Mouse (Mus musculus): ENCODE data around the gene Cic. TPM values are rescaled to one million over a fixed set of nuclear protein-coding genes. Genes with fewer than 3 reads are reported as not detected.
A peak's percentile ranks its signal among the peaks of the same experiment; 100 is the strongest.

Cic gene
- total and polyA plus RNA-seq, 2 experiments from 2014 or later: 31.9 to 145 TPM

GRCm38 (mm10) chr7:25303003-25303684 is 35.6 kb downstream of the Cic start:
- no peak for ATAC-seq (ENCODE audit: low FRiP score)
- Histone ChIP-seq H3K27me3 (ENCODE audit: insufficient read depth, low read length) (no peaks in the 10 kb centered on the region), H3K36me3 (ENCODE audit: insufficient read depth, low read length) (peaks cover 8% of the 10 kb centered on the region; the same call in 1 of the 2 replicates), H3K4me1 (ENCODE audit: insufficient read depth, low read length) (0 out of 2 replicates have a peak, but pooled peaks cover 5% of the 10 kb centered on the region), H3K4me2 (ENCODE audit: low read depth, low read length, poor library complexity, severe bottlenecking) (no peak overlapping the region), H3K27ac (ENCODE audit: low read depth, low read length) (no peak overlapping the region), H3K9ac (replicated peaks; ENCODE audit: low read length, poor library complexity, severe bottlenecking) (no peak overlapping the region), H3K9me3 (ENCODE audit: low read length) (no peaks in the 10 kb centered on the region), H3K4me3 (ENCODE audit: low read depth, low read length) (no peak overlapping the region)
- no peak for TF ChIP-seq CTCF (IDR thresholded peaks at IDR 0.05)
- no peak for DNase-seq (ENCODE audit: low spot score)
- WGBS: 69% methylated on average over 9 of the region's 9 CpGs

GRCm38 (mm10) chr7:25303685-25304006 is 36.1 kb downstream of the Cic start:
- WGBS: 87% methylated on average over 3 of the region's 3 CpGs
- DNase-seq (ENCODE audit: low spot score) (no peak), ATAC-seq (ENCODE audit: low FRiP score) (no peak)
- Histone ChIP-seq H3K36me3 (ENCODE audit: insufficient read depth, low read length) (peaks cover 11% of the 10 kb centered on the region; the same call in 1 of the 2 replicates), H3K4me2 (ENCODE audit: low read depth, low read length, poor library complexity, severe bottlenecking) (no peak overlapping the region), H3K4me3 (ENCODE audit: low read depth, low read length) (no peak overlapping the region), H3K9me3 (ENCODE audit: low read length) (no peaks in the 10 kb centered on the region), H3K27ac (ENCODE audit: low read depth, low read length) (no peak overlapping the region), H3K4me1 (ENCODE audit: insufficient read depth, low read length) (0 out of 2 replicates have a peak, but pooled peaks cover 5% of the 10 kb centered on the region), H3K27me3 (ENCODE audit: insufficient read depth, low read length) (no peaks in the 10 kb centered on the region), H3K9ac (replicated peaks; ENCODE audit: low read length, poor library complexity, severe bottlenecking) (no peak overlapping the region)
- no peak for TF ChIP-seq CTCF (IDR thresholded peaks at IDR 0.05)

GRCm38 (mm10) chr7:25305481-25305880 is 38.0 kb downstream of the Cic start:
- Histone ChIP-seq H3K27me3 (ENCODE audit: insufficient read depth, low read length) (no peaks in the 10 kb centered on the region), H3K36me3 (ENCODE audit: insufficient read depth, low read length) (peaks cover 17% of the 10 kb centered on the region; the same call in 1 of the 2 replicates), H3K4me2 (ENCODE audit: low read depth, low read length, poor library complexity, severe bottlenecking) (peak overlapping the region; percentile 58), H3K9ac (replicated peaks; ENCODE audit: low read length, poor library complexity, severe bottlenecking) (peak overlapping the region; percentile 97), H3K4me1 (ENCODE audit: insufficient read depth, low read length) (0 out of 2 replicates have a peak, but pooled peaks cover 5% of the 10 kb centered on the region), H3K9me3 (ENCODE audit: low read length) (no peaks in the 10 kb centered on the region), H3K4me3 (ENCODE audit: low read depth, low read length) (peak overlapping the region; percentile 63), H3K27ac (ENCODE audit: low read depth, low read length) (peak overlapping the region; percentile 85; the same call in 1 of the 2 replicates)
- ATAC-seq (ENCODE audit: low FRiP score): no peak
- 0% methylated on average over 2 of the region's 2 CpGs for WGBS
- no peak for DNase-seq (ENCODE audit: low spot score)
- TF ChIP-seq CTCF (IDR thresholded peaks at IDR 0.05): no peak

DNA sequence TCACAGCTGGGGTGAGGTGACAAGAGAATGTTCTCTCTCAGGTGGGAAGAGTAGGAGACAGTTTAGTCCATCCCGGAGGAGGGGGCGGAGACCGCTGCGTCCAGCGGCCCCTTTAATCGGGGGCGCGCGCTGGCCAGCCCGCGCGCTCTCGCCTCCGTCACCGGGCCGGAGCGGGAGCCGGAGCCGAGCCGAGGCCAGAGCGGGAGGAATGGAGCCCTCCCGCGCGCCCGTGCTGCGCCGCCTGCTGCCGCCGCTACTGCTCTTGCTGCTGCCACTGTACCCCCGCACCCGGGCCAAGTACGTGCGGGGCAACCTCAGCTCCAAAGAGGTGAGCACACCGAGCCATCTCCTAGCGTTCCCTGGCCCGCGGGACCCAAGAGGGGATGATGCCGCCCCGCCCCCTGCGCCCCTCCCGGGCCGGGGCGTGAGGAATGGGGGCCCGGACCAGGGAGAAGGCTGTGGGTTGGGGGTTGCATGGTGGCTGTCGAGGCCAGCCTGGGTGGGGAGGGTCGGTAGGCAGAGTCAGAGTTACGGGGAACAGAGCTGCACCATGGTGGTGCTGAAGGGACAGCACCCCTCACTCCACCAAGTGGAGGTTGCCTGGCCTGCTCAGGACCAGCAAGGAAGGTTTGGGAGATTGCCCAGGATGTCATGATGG is 38.6 kb downstream of the Cic start, which contains the start of gene Tmem145:
Gene Tmem145, plus strand, starts transcription at position 151 of the 658 bp plus-strand sequence.
- Histone ChIP-seq H3K9ac (replicated peaks; ENCODE audit: low read length, poor library complexity, severe bottlenecking) (peak within 1 kb of the TSS; percentile 97), H3K9me3 (ENCODE audit: low read length) (no peaks in the 10 kb centered on the region), H3K27me3 (ENCODE audit: insufficient read depth, low read length) (no peaks in the 10 kb centered on the region), H3K4me2 (ENCODE audit: low read depth, low read length, poor library complexity, severe bottlenecking) (peak within 1 kb of the TSS; percentile 58), H3K4me1 (ENCODE audit: insufficient read depth, low read length) (0 out of 2 replicates have a peak, but pooled peaks cover 5% of the 10 kb centered on the region), H3K36me3 (ENCODE audit: insufficient read depth, low read length) (peaks cover 17% of the 10 kb centered on the region; the same call in 1 of the 2 replicates), H3K27ac (ENCODE audit: low read depth, low read length) (peak within 1 kb of the TSS; percentile 85), H3K4me3 (ENCODE audit: low read depth, low read length) (peak within 1 kb of the TSS; percentile 63)
- DNase-seq (ENCODE audit: low spot score): peak; percentile 77
- ATAC-seq (ENCODE audit: low FRiP score): peak; percentile 77
- peak; percentile 13; the same call in 1 of the 2 replicates for TF ChIP-seq CTCF (IDR thresholded peaks at IDR 0.05)
- 0% methylated on average over 44 of the region's 47 CpGs for WGBS

GRCm38 (mm10) chr7:25306614-25306996 is 39.1 kb downstream of the Cic start:
- Histone ChIP-seq H3K36me3 (ENCODE audit: insufficient read depth, low read length) (peaks cover 20% of the 10 kb centered on the region), H3K4me1 (ENCODE audit: insufficient read depth, low read length) (0 out of 2 replicates have a peak, but pooled peaks cover 5% of the 10 kb centered on the region), H3K9me3 (ENCODE audit: low read length) (no peaks in the 10 kb centered on the region), H3K9ac (replicated peaks; ENCODE audit: low read length, poor library complexity, severe bottlenecking) (peak overlapping the region; percentile 97), H3K27ac (ENCODE audit: low read depth, low read length) (peak overlapping the region; percentile 85; the same call in 1 of the 2 replicates), H3K4me2 (ENCODE audit: low read depth, low read length, poor library complexity, severe bottlenecking) (peak overlapping the region; percentile 58), H3K4me3 (ENCODE audit: low read depth, low read length) (peak overlapping the region; percentile 63), H3K27me3 (ENCODE audit: insufficient read depth, low read length) (0 out of 2 replicates have a peak, but pooled peaks cover 3% of the 10 kb centered on the region)
- no peak for TF ChIP-seq CTCF (IDR thresholded peaks at IDR 0.05)
- 33% methylated on average over 2 of the region's 2 CpGs for WGBS
- DNase-seq (ENCODE audit: low spot score) (no peak), ATAC-seq (ENCODE audit: low FRiP score) (no peak)
